Mouse (Mus musculus): ENCODE measurements around the gene Siva1. TPM values are rescaled to one million over a fixed set of nuclear protein-coding genes. Genes with fewer than 3 reads are reported as not detected.

The Siva1 gene
- polyA plus RNA-seq, 2 experiments = 179 to 284 TPM

DNA sequence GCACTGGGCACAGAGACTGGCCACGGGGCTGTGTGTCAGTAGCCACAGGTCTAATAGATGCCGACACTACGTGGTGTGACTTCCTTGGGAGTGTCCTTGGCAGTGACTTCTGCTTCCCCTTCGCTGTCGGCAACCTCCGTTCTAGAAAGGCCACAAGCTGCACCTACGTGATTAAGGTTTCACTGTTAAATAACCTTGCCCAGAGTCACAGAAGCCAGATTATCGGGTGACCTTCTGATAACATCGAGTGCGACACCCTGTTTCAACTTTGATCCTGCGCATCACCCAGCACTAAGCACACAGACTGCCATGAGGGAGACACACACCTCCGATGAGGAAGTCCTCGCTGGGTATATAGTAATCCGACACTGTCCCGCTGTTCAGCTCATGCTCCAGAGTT lies 44.0 kb downstream of the Siva1 start:
- no peaks in the 10 kb centered on the region for H3K36me3 ChIP-seq (ENCODE audit: control insufficient read depth, insufficient read depth, low read length)
- peaks cover 8% of the 10 kb centered on the region for H3K4me1 ChIP-seq (ENCODE audit: control insufficient read depth, insufficient read depth, low read length)
- 68% methylated on average over 15 of the region's 15 CpGs for WGBS
- H3K27ac ChIP-seq (replicated peaks; ENCODE audit: low read depth, low read length) = no peak overlapping the region
- no peaks in the 10 kb centered on the region for H3K9me3 ChIP-seq (ENCODE audit: control insufficient read depth, low read length)
- no peak for TF ChIP-seq POLR2A (IDR thresholded peaks at IDR 0.05; ENCODE audit: borderline replicate concordance, extremely low read depth, insufficient read depth, insufficient read length)
- H3K27me3 ChIP-seq (ENCODE audit: control insufficient read depth, insufficient read depth, low read length) = no peaks in the 10 kb centered on the region
- no peak overlapping the region for H3K4me2 ChIP-seq (replicated peaks; ENCODE audit: low read depth, low read length, severe bottlenecking)
- no peak for ATAC-seq (ENCODE audit: low FRiP score, low read depth)
- H3K4me3 ChIP-seq (replicated peaks; ENCODE audit: low read length) = no peak overlapping the region
- no peak overlapping the region for H3K9ac ChIP-seq (ENCODE audit: low read depth, low read length, severe bottlenecking)
- no peak for DNase-seq (ENCODE audit: low spot score)

DNA sequence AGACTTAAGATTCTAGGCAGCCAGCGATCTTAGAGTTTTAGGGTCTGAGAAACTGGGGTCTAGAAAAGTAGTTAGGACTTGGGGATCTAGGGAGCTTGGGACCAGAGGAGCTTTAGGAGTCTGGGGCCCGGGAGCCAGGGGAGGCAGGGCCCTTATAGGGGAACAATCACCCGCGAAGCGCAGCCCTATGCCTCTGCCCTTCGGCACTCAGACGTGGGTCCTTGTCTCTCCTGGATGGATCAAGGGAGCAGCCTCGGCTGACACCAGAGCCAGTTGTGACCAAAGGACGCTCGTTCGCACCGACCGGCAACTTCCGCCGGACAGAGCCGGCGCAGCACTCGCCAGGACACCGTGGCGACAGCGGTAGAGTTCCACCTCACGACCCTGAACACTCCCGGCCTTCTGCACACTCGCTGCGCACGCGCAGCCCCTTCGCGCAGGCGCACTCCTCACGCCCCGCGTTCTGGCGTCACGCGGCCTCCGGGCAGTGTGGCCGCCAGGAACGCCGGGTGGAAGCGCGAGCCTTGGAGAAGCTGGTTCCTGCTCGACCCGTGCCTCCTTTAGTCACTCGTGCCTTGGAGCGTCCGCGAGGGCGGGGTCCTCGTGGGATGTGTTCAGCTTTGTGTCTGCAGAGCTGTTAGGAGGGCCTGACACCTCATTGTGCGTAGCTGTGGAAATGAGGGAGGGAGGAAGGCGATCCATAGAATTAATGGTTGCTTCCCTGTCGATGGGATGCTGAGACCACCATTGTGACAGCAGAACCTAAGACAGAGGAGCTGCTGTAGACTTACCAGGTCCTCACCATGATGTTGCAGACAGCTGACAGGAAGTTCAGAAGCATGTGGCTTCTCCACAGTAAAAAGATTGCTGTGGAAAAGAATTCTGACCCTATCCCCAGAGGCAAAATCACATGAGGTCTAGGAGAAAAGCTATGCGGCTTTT lies 49.0 kb downstream of the Siva1 start:
- no peaks in the 10 kb centered on the region for H3K36me3 ChIP-seq (ENCODE audit: control insufficient read depth, insufficient read depth, low read length)
- peak overlapping the region; percentile 87 for H3K4me3 ChIP-seq (replicated peaks; ENCODE audit: low read length)
- peak; percentile 93 for DNase-seq (ENCODE audit: low spot score)
- no peaks in the 10 kb centered on the region for H3K27me3 ChIP-seq (ENCODE audit: control insufficient read depth, insufficient read depth, low read length)
- H3K9ac ChIP-seq (ENCODE audit: low read depth, low read length, severe bottlenecking) = peak overlapping the region; percentile 95
- H3K9me3 ChIP-seq (ENCODE audit: control insufficient read depth, low read length) = no peaks in the 10 kb centered on the region
- 4% methylated on average over 29 of the region's 54 CpGs for WGBS
- peak overlapping the region; percentile 95 for H3K4me2 ChIP-seq (replicated peaks; ENCODE audit: low read depth, low read length, severe bottlenecking)
- ATAC-seq (ENCODE audit: low FRiP score, low read depth) = peak; percentile 97
- H3K4me1 ChIP-seq (ENCODE audit: control insufficient read depth, insufficient read depth, low read length) = peaks cover 13% of the 10 kb centered on the region
- TF ChIP-seq POLR2A (IDR thresholded peaks at IDR 0.05; ENCODE audit: borderline replicate concordance, extremely low read depth, insufficient read depth, insufficient read length) = peak; percentile 92; the same call in 1 of the 2 replicates
- peak overlapping the region; percentile 78 for H3K27ac ChIP-seq (replicated peaks; ENCODE audit: low read depth, low read length)

DNA sequence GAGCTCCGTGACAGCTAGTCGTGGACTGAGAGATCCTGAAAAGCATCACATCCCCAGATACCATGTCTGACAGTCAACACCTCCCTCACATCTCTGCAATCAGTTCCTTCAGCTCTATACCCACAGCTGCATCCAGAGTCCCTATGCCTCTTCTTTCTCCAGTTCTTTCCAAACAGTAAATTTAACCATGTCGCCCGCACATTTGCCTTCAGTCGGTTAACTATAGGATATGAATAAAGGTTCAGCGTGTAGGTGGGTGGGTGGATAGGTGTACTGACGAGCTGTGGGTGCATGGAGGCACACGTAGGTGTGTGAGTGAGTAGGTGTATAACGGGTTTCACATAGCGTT lies 49.6 kb downstream of the Siva1 start:
- no peaks in the 10 kb centered on the region for H3K27me3 ChIP-seq (ENCODE audit: control insufficient read depth, insufficient read depth, low read length)
- H3K4me1 ChIP-seq (ENCODE audit: control insufficient read depth, insufficient read depth, low read length) = peaks cover 13% of the 10 kb centered on the region
- no peaks in the 10 kb centered on the region for H3K36me3 ChIP-seq (ENCODE audit: control insufficient read depth, insufficient read depth, low read length)
- peak overlapping the region; percentile 87 for H3K4me3 ChIP-seq (replicated peaks; ENCODE audit: low read length)
- peak overlapping the region; percentile 95 for H3K9ac ChIP-seq (ENCODE audit: low read depth, low read length, severe bottlenecking)
- no peak for TF ChIP-seq POLR2A (IDR thresholded peaks at IDR 0.05; ENCODE audit: borderline replicate concordance, extremely low read depth, insufficient read depth, insufficient read length)
- ATAC-seq (ENCODE audit: low FRiP score, low read depth) (no peak), DNase-seq (ENCODE audit: low spot score) (no peak)
- WGBS = 78% methylated on average over 10 of the region's 10 CpGs
- peak overlapping the region; percentile 78 for H3K27ac ChIP-seq (replicated peaks; ENCODE audit: low read depth, low read length)
- peak overlapping the region; percentile 95 for H3K4me2 ChIP-seq (replicated peaks; ENCODE audit: low read depth, low read length, severe bottlenecking)
- no peaks in the 10 kb centered on the region for H3K9me3 ChIP-seq (ENCODE audit: control insufficient read depth, low read length)

DNA sequence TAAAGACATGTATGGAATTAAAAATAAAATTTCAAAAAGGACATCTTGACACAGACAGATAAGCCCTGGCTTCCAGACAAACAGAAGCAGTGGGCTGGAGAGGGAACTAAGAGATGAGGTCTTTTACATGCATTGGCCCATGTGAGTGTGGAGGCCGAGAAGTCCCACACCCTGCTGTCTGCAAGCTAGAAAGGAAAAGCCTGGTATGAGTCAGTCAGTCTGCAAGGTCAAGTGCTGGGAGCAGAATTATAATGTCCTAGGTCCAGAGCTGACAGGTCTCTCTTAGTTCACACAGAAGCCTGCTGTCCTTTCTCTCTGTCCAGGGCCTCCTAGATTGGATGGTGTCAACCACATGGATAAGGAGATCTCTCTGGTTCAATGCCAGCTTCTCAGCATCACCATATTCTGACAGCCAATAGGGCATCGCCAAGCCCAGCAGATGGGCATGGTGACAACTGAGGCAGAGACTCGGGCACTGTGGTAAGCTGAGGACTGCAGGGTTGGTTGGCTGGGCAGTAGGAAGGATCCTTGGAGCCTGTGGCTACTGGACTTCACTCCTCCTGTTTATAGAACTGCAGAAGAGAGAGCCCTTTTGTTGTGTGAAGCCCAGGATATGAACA lies 52.4 kb downstream of the Siva1 start:
- Histone ChIP-seq H3K4me1 (ENCODE audit: control insufficient read depth, insufficient read depth, low read length) (peaks cover 27% of the 10 kb centered on the region), H3K9ac (ENCODE audit: low read depth, low read length, severe bottlenecking) (no peak overlapping the region), H3K27me3 (ENCODE audit: control insufficient read depth, insufficient read depth, low read length) (no peaks in the 10 kb centered on the region), H3K4me3 (replicated peaks; ENCODE audit: low read length) (no peak overlapping the region), H3K9me3 (ENCODE audit: control insufficient read depth, low read length) (no peaks in the 10 kb centered on the region), H3K27ac (replicated peaks; ENCODE audit: low read depth, low read length) (no peak overlapping the region), H3K4me2 (replicated peaks; ENCODE audit: low read depth, low read length, severe bottlenecking) (no peak overlapping the region), H3K36me3 (ENCODE audit: control insufficient read depth, insufficient read depth, low read length) (no peaks in the 10 kb centered on the region)
- DNase-seq (ENCODE audit: low spot score) = no peak
- no peak for ATAC-seq (ENCODE audit: low FRiP score, low read depth)
- no peak for TF ChIP-seq POLR2A (IDR thresholded peaks at IDR 0.05; ENCODE audit: borderline replicate concordance, extremely low read depth, insufficient read depth, insufficient read length)
- 86% methylated on average over 3 of the region's 3 CpGs for WGBS

Small RNA genes lying within 50 kb of the gene (microRNA-seq; reads per million reads assigned to microRNA genes)
- not detected for gene Mir6939

Other genes with a start within 250 kb of the Siva1 start
- gene A530016L24Rik, start 155.2 kb upstream of the Siva1 start, polyA plus RNA-seq (2012; rRNA removed) = 0.87 and 1.3 TPM in 2 replicates
- gene A530016L24Rik, start 155.2 kb upstream of the Siva1 start, polyA plus RNA-seq (2014; fragmentation: Nextera tagmentation; extraction: Ambion mirVana) = 0.47 and 0.54 TPM in 2 replicates
- gene Tmem179, start 127.9 kb upstream of the Siva1 start, polyA plus RNA-seq (2012; rRNA removed) = 0.22 and 0.36 TPM in 2 replicates
- 0.28 and 0.29 TPM in 2 replicates for gene Tmem179, start 127.9 kb upstream of the Siva1 start, polyA plus RNA-seq (2014; fragmentation: Nextera tagmentation; extraction: Ambion mirVana)
- gene Inf2, start 55.9 kb upstream of the Siva1 start, polyA plus RNA-seq (2012; rRNA removed) = 27.5 and 29.8 TPM in 2 replicates
- gene Inf2, start 55.9 kb upstream of the Siva1 start, polyA plus RNA-seq (2014; fragmentation: Nextera tagmentation; extraction: Ambion mirVana) = 6.9 and 7.0 TPM in 2 replicates
- 11.8 and 18.9 TPM in 2 replicates for gene Adssl1, start 24.6 kb upstream of the Siva1 start, polyA plus RNA-seq (2012; rRNA removed)
- 13.3 and 15.0 TPM in 2 replicates for gene Adssl1, start 24.6 kb upstream of the Siva1 start, polyA plus RNA-seq (2014; fragmentation: Nextera tagmentation; extraction: Ambion mirVana)
- gene Akt1, start 30.2 kb downstream of the Siva1 start, polyA plus RNA-seq (2012; rRNA removed) = 305 and 332 TPM in 2 replicates
- 148 and 181 TPM in 2 replicates for gene Akt1, start 30.2 kb downstream of the Siva1 start, polyA plus RNA-seq (2014; fragmentation: Nextera tagmentation; extraction: Ambion mirVana)
- gene Zbtb42, start 34.1 kb downstream of the Siva1 start, polyA plus RNA-seq (2012; rRNA removed) = 2.5 and 3.3 TPM in 2 replicates
- 1.9 and 2.5 TPM in 2 replicates for gene Zbtb42, start 34.1 kb downstream of the Siva1 start, polyA plus RNA-seq (2014; fragmentation: Nextera tagmentation; extraction: Ambion mirVana)
- gene Cep170b, start 75.8 kb downstream of the Siva1 start, polyA plus RNA-seq (2012; rRNA removed) = 30.1 and 36.9 TPM in 2 replicates
- gene Cep170b, start 75.8 kb downstream of the Siva1 start, polyA plus RNA-seq (2014; fragmentation: Nextera tagmentation; extraction: Ambion mirVana) = 21.3 and 23.6 TPM in 2 replicates
- gene Pld4, start 116.0 kb downstream of the Siva1 start, polyA plus RNA-seq (2012; rRNA removed) = 15.7 and 16.9 TPM in 2 replicates
- 13.4 and 14.0 TPM in 2 replicates for gene Pld4, start 116.0 kb downstream of the Siva1 start, polyA plus RNA-seq (2014; fragmentation: Nextera tagmentation; extraction: Ambion mirVana)
- 2.1 and 2.5 TPM in 2 replicates for gene Ahnak2, start 158.0 kb downstream of the Siva1 start, polyA plus RNA-seq (2012; rRNA removed)
- 3.3 TPM in 2 replicates for gene Ahnak2, start 158.0 kb downstream of the Siva1 start, polyA plus RNA-seq (2014; fragmentation: Nextera tagmentation; extraction: Ambion mirVana)
- 3.7 and 4.8 TPM in 2 replicates for gene Clba1, start 164.3 kb downstream of the Siva1 start, polyA plus RNA-seq (2012; rRNA removed)
- 5.7 and 6.2 TPM in 2 replicates for gene Clba1, start 164.3 kb downstream of the Siva1 start, polyA plus RNA-seq (2014; fragmentation: Nextera tagmentation; extraction: Ambion mirVana)
- 81.0 and 89.9 TPM in 2 replicates for gene Cdca4, start 184.7 kb downstream of the Siva1 start, polyA plus RNA-seq (2012; rRNA removed)
- 113 and 126 TPM in 2 replicates for gene Cdca4, start 184.7 kb downstream of the Siva1 start, polyA plus RNA-seq (2014; fragmentation: Nextera tagmentation; extraction: Ambion mirVana)
- 0.50 and 0.63 TPM in 2 replicates for gene Gpr132, start 223.5 kb downstream of the Siva1 start, polyA plus RNA-seq (2012; rRNA removed)
- gene Gpr132, start 223.5 kb downstream of the Siva1 start, polyA plus RNA-seq (2014; fragmentation: Nextera tagmentation; extraction: Ambion mirVana) = 0.29 and 0.36 TPM in 2 replicates

Data from limb, embryonic 14.5 days (tissue).